Mouse (Mus musculus): ENCODE measurements around the gene Cerk. TPM values are rescaled to one million over a fixed set of nuclear protein-coding genes. Genes with fewer than 3 reads are reported as not detected.
"Not testable (repeated sequence)": the region's sequence is repeated elsewhere in the genome, so short reads cannot be mapped to it uniquely, and the experiment has no call there.

Gene Cerk
- polyA plus RNA-seq, 1 experiment from 2014 or later: 16.3 TPM

DNA sequence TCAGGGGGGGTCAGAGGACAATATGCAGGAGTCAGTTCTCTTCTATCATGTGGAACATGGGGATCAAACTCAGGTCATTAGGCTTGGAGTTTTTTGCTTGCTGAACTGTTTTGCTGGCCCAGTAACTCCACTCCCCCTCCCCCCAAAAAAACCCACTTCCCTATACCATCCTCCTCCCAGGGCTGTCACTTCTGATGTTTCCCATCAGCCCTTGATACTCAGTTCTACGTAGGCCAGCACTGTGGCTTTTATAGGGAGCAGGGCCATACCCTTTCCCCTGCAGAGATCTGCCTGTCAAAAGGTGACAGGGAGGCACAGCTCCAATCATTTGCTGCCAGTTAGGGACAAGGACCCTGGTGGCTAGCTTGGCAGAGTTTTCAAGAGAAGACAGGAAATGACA, 5.6 kb upstream of the Cerk start:
- Histone ChIP-seq H3K9me3 (replicated peaks) (0 out of 2 replicates have a peak, but pooled peaks cover 6% of the 10 kb centered on the region), H3K9ac (no peak overlapping the region), H3K36me3 (no peaks in the 10 kb centered on the region), H3K27ac (ENCODE audit: poor library complexity, severe bottlenecking) (no peak overlapping the region), H3K4me1 (replicated peaks) (peaks cover 25% of the 10 kb centered on the region), H3K4me3 (no peak overlapping the region), H3K27me3 (replicated peaks) (peaks cover 9% of the 10 kb centered on the region; the same call in 1 of the 2 replicates), H3K4me2 (no peak overlapping the region)
- no peak for ATAC-seq (ENCODE audit: insufficient number of reproducible peaks, low FRiP score)
- WGBS: 39% methylated on average over 1 of the region's 1 CpGs

DNA sequence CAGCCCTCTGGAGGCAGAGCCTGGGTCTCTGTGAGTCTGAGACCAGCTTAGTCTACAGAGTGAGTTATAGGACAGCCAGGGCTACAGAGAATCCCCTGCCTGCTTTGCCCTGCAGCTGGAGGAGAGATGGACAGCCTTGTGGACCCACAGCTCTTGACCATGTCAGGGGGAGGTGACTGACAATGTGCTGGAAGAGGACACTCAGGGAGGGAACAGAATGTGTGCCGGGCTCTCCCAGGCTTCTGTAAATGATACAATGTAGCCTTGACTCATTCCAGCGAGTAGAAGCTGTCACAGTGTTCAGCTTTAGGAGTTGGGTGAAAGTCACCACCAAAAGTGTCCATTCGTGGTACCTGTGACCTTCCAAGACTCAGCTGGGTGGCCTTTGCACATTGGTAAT, 4.4 kb upstream of the Cerk start:
- Histone ChIP-seq H3K27ac (ENCODE audit: poor library complexity, severe bottlenecking) (no peak overlapping the region), H3K9me3 (replicated peaks) (0 out of 2 replicates have a peak, but pooled peaks cover 6% of the 10 kb centered on the region), H3K4me3 (no peak overlapping the region), H3K36me3 (no peaks in the 10 kb centered on the region), H3K27me3 (replicated peaks) (peaks cover 9% of the 10 kb centered on the region; the same call in 1 of the 2 replicates), H3K9ac (no peak overlapping the region), H3K4me1 (replicated peaks) (peaks cover 30% of the 10 kb centered on the region), H3K4me2 (no peak overlapping the region)
- ATAC-seq (ENCODE audit: insufficient number of reproducible peaks, low FRiP score): no peak
- WGBS: 65% methylated on average over 3 of the region's 3 CpGs

GRCm38 (mm10) chr15:86188746-86189470, 3.0 kb upstream of the Cerk start:
- H3K36me3 ChIP-seq: no peaks in the 10 kb centered on the region
- H3K9ac ChIP-seq: peak overlapping the region; percentile 14; the same call in 1 of the 2 replicates
- no peak overlapping the region for H3K4me3 ChIP-seq
- ATAC-seq (ENCODE audit: insufficient number of reproducible peaks, low FRiP score): peak; percentile 37; the same call in 1 of the 2 replicates
- H3K4me1 ChIP-seq (replicated peaks): peaks cover 38% of the 10 kb centered on the region
- H3K27me3 ChIP-seq (replicated peaks): peaks cover 5% of the 10 kb centered on the region; the same call in 1 of the 2 replicates
- WGBS: 38% methylated on average over 10 of the region's 10 CpGs
- no peak overlapping the region for H3K27ac ChIP-seq (ENCODE audit: poor library complexity, severe bottlenecking)
- no peak overlapping the region for H3K4me2 ChIP-seq
- H3K9me3 ChIP-seq (replicated peaks): 0 out of 2 replicates have a peak, but pooled peaks cover 6% of the 10 kb centered on the region

DNA sequence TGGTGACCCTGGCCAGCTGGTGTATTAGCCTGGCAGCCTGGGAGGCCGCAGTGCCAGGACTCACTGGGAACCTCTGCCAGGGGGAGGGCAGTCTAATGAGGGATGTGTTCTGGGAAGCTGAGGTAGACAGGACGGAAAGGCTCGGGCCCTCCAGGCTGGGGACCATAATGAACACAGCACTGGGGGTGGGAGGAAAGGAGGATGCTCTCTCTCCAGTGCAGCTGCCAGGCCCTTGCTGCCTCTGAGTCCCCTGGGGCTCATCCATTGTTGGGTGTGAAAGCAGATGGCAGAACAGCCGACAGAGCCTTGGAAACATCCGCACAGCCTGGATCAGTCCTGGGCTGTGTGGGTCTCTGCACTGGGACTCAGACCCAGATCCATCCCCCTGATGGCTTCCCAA, 2.2 kb upstream of the Cerk start:
- 58% methylated on average over 5 of the region's 5 CpGs for WGBS
- Histone ChIP-seq H3K36me3 (no peaks in the 10 kb centered on the region), H3K9ac (no peak overlapping the region), H3K27ac (ENCODE audit: poor library complexity, severe bottlenecking) (no peak overlapping the region), H3K9me3 (replicated peaks) (no peaks in the 10 kb centered on the region), H3K27me3 (replicated peaks) (peaks cover 5% of the 10 kb centered on the region; the same call in 1 of the 2 replicates), H3K4me2 (no peak overlapping the region), H3K4me3 (no peak overlapping the region), H3K4me1 (replicated peaks) (peaks cover 45% of the 10 kb centered on the region)
- ATAC-seq (ENCODE audit: insufficient number of reproducible peaks, low FRiP score): no peak

DNA sequence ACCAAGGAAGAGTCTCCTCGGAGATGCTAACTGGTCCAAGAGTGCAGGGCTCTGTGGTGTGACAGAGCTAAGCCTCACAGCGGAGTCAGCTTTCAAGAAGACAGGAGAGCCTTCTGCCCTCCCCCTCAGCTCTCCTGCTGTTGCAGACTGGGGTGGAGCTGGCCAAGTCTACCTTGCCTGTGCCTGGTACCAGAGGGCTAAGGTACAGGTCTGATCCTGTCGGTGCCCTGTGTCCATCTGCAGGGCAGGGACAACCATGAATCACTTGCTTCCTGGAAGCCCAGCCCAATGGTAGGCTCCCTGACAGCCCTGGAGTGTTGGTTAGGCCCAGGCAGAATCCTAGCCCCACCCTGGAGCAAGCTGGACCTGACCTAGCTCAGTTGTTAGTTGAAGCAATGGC, 745 bp upstream of the Cerk start:
- peaks cover 56% of the 10 kb centered on the region for H3K4me1 ChIP-seq (replicated peaks)
- H3K4me2 ChIP-seq: peak overlapping the region; percentile 75; the same call in 1 of the 2 replicates
- H3K9ac ChIP-seq: no peak overlapping the region
- ATAC-seq (ENCODE audit: insufficient number of reproducible peaks, low FRiP score): no peak
- H3K9me3 ChIP-seq (replicated peaks): no peaks in the 10 kb centered on the region
- no peaks in the 10 kb centered on the region for H3K36me3 ChIP-seq
- H3K27me3 ChIP-seq (replicated peaks): peaks cover 5% of the 10 kb centered on the region; the same call in 1 of the 2 replicates
- WGBS: 50% methylated on average over 3 of the region's 3 CpGs
- H3K4me3 ChIP-seq: no peak overlapping the region
- H3K27ac ChIP-seq (ENCODE audit: poor library complexity, severe bottlenecking): no peak overlapping the region

- Histone ChIP-seq H3K36me3 (no peaks in the 10 kb centered on the region), H3K9me3 (replicated peaks) (no peaks in the 10 kb centered on the region), H3K4me3 (peak overlapping the region; percentile 74), H3K4me1 (replicated peaks) (peaks cover 58% of the 10 kb centered on the region), H3K4me2 (peak overlapping the region; percentile 75), H3K27ac (ENCODE audit: poor library complexity, severe bottlenecking) (peak overlapping the region; percentile 88), H3K27me3 (replicated peaks) (no peaks in the 10 kb centered on the region), H3K9ac (peak overlapping the region; percentile 93)
- ATAC-seq (ENCODE audit: insufficient number of reproducible peaks, low FRiP score): peak; percentile 31
- under 1% methylated on average over 70 of the region's 70 CpGs for WGBS
These were observed 871 bp downstream of the Cerk start for GRCm38 (mm10) chr15:86184851-86185688.

GRCm38 (mm10) chr15:86184071-86184470, 1.9 kb downstream of the Cerk start:
- Histone ChIP-seq H3K4me1 (replicated peaks) (peaks cover 54% of the 10 kb centered on the region), H3K4me2 (peak overlapping the region; percentile 75), H3K36me3 (no peaks in the 10 kb centered on the region), H3K27ac (ENCODE audit: poor library complexity, severe bottlenecking) (no peak overlapping the region), H3K27me3 (replicated peaks) (no peaks in the 10 kb centered on the region), H3K9ac (peak overlapping the region; percentile 93), H3K4me3 (peak overlapping the region; percentile 74), H3K9me3 (replicated peaks) (no peaks in the 10 kb centered on the region)
- no peak for ATAC-seq (ENCODE audit: insufficient number of reproducible peaks, low FRiP score)
- WGBS: 47% methylated on average over 5 of the region's 5 CpGs

- Histone ChIP-seq H3K36me3 (no peaks in the 10 kb centered on the region), H3K9ac (no peak overlapping the region), H3K4me3 (no peak overlapping the region), H3K4me2 (no peak overlapping the region), H3K27ac (ENCODE audit: poor library complexity, severe bottlenecking) (no peak overlapping the region), H3K9me3 (replicated peaks) (no peaks in the 10 kb centered on the region), H3K27me3 (replicated peaks) (no peaks in the 10 kb centered on the region), H3K4me1 (replicated peaks) (peaks cover 48% of the 10 kb centered on the region)
- ATAC-seq (ENCODE audit: insufficient number of reproducible peaks, low FRiP score): no peak
- WGBS: 85% methylated on average over 8 of the region's 8 CpGs
These were observed 2.5 kb downstream of the Cerk start for GRCm38 (mm10) chr15:86183484-86183883.

DNA sequence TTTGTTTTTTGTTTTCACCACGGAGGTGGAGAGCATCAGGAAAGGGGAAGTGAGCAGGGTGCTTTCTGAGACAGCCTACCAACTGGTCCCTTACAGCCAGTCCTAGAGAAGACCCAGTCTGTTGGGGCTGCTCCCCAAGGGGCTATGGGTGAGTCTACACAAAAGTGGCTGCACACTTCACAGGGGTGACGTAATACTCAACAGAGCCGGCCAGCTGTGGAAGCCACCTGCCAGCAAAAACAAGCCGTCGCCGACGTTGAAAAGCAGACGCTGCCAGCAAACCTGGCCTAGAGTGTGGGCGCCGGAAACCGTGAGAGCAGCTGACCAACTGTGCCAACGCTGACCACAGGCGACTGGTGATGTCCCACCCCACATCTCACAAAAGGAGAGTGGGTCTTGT, 3.3 kb downstream of the Cerk start:
- no peak for ATAC-seq (ENCODE audit: insufficient number of reproducible peaks, low FRiP score)
- no peaks in the 10 kb centered on the region for H3K27me3 ChIP-seq (replicated peaks)
- 34% methylated on average over 13 of the region's 13 CpGs for WGBS
- H3K4me3 ChIP-seq: no peak overlapping the region
- peak overlapping the region; percentile 6; the same call in 1 of the 2 replicates for H3K27ac ChIP-seq (ENCODE audit: poor library complexity, severe bottlenecking)
- H3K9me3 ChIP-seq (replicated peaks): no peaks in the 10 kb centered on the region
- peak overlapping the region; percentile 44 for H3K4me2 ChIP-seq
- H3K9ac ChIP-seq: no peak overlapping the region
- no peaks in the 10 kb centered on the region for H3K36me3 ChIP-seq
- peaks cover 48% of the 10 kb centered on the region for H3K4me1 ChIP-seq (replicated peaks)

DNA sequence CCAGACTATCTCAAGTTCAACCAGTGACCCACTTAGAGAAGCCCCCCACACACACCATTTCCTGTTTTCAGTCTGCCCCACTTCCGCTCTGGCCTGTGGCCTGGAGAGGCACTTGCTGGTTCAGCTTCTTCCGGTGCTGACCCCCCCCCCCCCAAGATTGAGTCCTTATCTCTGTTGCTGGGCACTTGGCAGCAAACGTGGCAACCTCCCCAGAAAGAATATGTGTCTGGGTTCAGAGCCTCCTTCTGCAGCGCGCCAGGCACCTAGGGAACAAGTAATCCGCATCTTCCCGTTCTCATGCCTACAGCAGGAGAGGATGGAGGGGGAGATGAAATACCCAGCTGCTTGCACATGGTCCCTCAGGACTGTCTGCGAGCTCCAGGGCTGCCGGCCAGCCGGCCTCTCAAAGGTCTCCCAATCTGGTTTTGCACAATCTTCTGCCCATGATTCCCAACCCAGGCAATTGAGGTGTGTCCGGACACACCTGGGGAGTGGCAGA, 4.0 kb downstream of the Cerk start:
- H3K4me1 ChIP-seq (replicated peaks): peaks cover 52% of the 10 kb centered on the region
- no peak for ATAC-seq (ENCODE audit: insufficient number of reproducible peaks, low FRiP score)
- H3K27me3 ChIP-seq (replicated peaks): no peaks in the 10 kb centered on the region
- H3K36me3 ChIP-seq: no peaks in the 10 kb centered on the region
- H3K9me3 ChIP-seq (replicated peaks): no peaks in the 10 kb centered on the region
- peak overlapping the region; percentile 44 for H3K4me2 ChIP-seq
- peak overlapping the region; percentile 17; the same call in 1 of the 2 replicates for H3K27ac ChIP-seq (ENCODE audit: poor library complexity, severe bottlenecking)
- WGBS: 21% methylated on average over 11 of the region's 11 CpGs
- H3K4me3 ChIP-seq: no peak overlapping the region
- H3K9ac ChIP-seq: 0 out of 2 replicates have a peak overlapping the region, but pooled peaks have one; percentile 13

- Histone ChIP-seq H3K4me1 (replicated peaks) (peaks cover 54% of the 10 kb centered on the region), H3K4me2 (0 out of 2 replicates have a peak overlapping the region, but pooled peaks have one; percentile 44)
- ATAC-seq (ENCODE audit: insufficient number of reproducible peaks, low FRiP score); H3K9me3 ChIP-seq (replicated peaks); H3K9ac ChIP-seq; H3K27me3 ChIP-seq (replicated peaks); H3K36me3 ChIP-seq; H3K27ac ChIP-seq (ENCODE audit: poor library complexity, severe bottlenecking); H3K4me3 ChIP-seq: not testable (repeated sequence)
- WGBS: 90% methylated on average over 3 of the region's 3 CpGs
These were observed 4.6 kb downstream of the Cerk start for GRCm38 (mm10) chr15:86181321-86181720.

Measured in heart, embryonic 12.5 days (tissue).